Mouse (Mus musculus): ENCODE measurements around the gene 1810043G02Rik.
"Not testable (repeated sequence)": the region's sequence is repeated elsewhere in the genome, so short reads cannot be mapped to it uniquely, and the experiment has no call there.

The 1810043G02Rik gene

DNA sequence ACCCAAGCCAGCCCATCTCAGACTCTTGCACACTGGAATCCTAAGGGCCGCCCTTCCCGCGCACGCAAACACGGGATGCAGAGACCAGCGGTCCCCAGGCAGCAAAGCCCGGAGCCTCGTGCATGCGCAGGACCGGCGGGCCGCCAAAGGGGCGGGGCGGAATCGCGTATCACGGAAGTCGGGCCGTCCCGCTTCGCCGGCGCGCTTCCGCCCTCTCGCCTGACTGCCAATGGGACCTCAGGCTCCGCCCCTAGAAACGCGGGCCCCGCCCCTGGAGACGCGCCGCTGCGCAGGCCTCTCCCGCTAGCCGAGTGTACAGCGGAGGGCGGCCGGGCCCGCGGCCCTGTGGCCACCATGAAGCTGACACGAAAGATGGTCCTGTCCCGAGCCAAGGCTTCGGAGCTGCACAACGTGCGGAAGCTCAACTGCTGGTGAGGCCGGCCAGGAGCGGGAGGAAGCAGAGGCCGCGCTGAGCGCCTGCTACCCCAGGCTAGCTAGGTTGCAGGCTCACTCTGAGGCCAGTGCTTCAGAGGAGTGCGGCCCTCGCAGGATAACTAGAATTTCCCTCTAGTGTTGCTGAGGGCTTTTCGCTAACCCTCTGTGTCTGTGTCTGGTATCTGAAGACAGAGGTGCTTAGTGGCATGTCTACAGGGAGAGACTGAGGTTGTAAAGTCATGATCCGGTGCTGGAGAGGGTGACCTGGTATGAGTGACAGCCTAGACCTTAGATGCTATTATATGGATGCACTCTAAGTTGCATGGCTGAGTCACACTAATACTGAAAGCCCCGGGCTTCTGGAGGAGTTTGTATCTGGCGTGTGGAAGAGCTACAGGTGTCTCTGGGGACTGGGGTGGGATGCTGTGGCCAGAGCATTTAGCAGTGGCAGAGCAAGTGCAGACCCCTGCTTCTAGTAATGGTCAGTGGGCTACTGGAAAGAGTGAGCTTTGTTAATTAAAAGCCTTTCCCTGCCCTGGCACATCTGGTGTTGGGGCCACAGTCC is at the start of gene 1810043G02Rik:
TSS of gene 1810043G02Rik (plus strand) at position 174 of the 1,000 bp plus-strand sequence.
- peak; percentile 99 to 100 for DNase-seq (ENCODE audit: low spot score in 2 of 2)

DNA sequence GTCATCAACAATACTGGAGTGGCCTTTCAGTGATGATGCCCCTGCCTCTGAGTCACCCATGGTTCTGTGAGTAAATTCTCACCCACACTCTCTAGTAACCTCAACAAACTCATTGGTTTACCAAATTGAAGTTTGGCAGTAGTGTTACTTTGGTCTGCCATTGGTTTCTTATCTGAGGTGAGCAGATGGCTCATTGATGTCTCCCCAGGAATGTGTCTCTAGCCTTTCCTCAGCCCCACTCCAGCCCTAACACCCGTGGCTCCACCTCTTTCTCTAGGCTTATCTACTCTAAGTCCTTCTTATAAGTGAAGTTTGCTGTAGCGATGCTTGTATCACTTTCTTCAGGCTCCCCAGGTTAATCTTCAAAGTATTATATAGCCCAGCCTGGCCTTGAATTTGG is 38.6 kb upstream of the 1810043G02Rik start:
- DNase-seq (ENCODE audit: low spot score in 2 of 2), result no peak

DNA sequence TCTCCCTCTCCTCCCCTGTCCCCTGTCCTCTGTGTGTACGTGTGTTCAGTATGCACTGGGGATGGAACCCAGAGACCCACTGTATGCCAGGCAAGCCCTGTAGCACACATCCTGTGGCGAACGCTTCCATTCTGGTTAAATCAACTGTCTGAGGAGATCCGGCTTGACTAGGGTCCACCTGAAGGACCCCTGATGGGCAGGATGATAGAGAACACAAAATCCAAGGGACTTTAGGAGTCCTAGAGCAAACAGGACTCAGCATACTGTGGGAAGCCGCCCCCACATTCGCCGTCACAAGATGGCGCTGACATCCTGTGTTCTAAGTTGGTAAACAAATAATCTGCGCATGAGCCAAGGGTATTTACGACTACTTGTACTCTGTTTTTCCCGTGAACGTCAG is 27.9 kb upstream of the 1810043G02Rik start:
- not testable (repeated sequence) for DNase-seq (ENCODE audit: low spot score in 2 of 2)

DNA sequence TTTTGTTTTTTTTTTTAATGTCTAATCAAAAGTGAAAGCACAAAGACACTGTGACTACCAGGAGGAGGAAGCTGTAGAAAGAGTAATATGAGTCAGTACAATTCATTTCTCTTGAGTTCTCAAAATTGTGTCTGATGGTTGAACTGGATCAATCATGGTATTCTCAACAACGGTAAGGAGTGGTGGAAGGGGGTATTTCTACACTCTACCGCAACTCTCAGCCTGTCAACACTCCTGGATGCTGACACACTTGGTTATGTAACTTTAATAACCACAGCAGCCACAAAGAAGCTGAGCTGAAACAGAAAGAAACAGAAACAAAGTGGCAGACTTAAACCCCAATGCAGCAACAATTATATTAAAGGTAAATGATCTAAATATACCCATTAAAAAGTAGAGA is 15.6 kb upstream of the 1810043G02Rik start:
- DNase-seq (ENCODE audit: low spot score in 2 of 2), result no peak

DNA sequence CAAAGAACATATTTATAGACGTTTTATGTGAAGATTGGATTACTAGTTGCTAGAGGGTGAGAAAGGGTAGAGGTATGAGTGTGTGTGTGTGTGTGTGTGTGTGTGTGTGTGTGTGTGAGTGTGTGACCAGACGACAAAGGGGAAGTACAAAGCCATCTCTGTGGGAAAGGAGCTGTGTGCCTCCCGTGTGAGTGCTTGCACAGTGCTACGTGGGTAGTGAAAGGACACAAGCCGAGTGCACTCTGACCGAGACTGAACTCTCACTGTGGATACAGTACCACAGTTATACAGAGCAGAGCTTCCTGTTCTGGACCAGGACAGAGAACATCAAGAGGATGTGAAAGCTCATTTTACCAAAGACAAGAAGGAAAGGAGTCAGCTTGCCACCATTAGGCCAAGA is 14.4 kb upstream of the 1810043G02Rik start:
- no peak for DNase-seq (ENCODE audit: low spot score in 2 of 2)

DNA sequence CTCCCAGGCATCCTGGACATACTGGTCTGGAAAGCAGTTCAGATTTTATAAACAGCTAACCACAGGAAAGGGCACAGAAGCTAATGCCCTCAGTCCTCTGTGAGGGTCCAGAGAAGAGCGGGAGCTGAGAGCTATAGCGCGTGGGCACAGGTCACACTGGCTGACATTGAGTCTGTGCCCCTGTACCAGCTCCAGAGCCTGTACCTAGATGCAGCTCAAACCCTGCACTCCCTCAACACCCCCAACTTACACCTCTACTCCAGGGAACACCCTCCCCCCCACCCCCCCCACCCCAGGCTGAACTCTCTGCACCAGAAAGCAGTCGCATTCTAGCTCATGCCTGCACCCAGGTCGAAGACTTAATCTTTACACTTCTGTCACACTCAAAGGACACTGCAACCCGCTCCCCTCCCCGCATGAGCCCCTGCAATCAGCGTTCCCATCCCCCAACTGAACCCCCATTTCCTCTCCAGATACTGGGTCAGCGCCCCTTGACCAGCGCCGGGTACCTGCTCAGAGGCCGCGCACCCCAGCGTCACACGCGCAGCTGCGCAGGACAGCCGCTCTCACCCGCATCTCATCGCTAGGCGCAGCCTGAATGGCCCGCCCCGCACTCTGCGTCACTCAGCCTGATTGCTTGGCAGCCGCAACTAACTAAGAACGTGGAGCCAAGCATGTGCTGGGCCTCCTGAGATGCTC is 8.9 kb upstream of the 1810043G02Rik start:
- no peak for DNase-seq (ENCODE audit: low spot score in 2 of 2)

DNA sequence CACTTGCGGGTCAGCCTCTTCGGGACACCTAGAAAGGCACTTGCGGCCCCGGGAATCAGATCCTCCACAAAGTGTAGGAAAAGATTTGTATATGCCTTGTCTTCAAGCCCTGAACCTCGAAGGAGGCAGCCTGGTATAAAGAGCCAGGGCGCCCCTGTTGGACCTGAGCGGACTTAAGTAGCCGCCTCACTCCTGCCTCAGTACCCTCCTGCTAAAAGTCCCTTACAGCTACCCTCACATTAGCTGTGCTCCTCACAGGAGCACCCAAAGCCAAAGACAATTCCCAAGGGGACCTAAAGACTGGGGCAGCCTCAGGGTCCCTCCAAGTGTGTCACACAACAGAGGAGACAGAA is 8.4 kb upstream of the 1810043G02Rik start:
- DNase-seq (ENCODE audit: low spot score in 2 of 2), result no peak

DNA sequence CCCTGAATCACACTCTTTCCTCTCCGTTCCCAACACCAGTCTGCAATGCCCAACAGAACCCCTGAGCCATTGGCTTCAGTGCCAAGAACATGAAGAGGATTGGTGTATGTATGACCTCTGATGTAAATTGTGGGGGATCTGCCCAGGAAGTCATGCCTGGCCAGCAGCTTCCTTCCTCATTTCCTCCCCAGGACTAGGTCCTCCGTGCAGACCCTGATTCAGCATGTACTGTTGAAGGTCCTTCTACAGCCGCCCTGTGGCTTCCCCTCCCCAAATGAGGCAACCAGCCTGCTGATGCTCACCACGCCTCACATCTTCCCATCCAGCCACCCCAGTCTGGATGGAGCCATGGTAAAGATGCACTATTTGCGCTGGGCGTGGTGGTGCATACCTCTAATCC is 7.8 kb upstream of the 1810043G02Rik start, which contains the start of gene Trpm2:
TSS of gene Trpm2 (minus strand) at position 83 of the 400 bp plus-strand sequence.
- no peak for DNase-seq (ENCODE audit: low spot score in 2 of 2)

DNA sequence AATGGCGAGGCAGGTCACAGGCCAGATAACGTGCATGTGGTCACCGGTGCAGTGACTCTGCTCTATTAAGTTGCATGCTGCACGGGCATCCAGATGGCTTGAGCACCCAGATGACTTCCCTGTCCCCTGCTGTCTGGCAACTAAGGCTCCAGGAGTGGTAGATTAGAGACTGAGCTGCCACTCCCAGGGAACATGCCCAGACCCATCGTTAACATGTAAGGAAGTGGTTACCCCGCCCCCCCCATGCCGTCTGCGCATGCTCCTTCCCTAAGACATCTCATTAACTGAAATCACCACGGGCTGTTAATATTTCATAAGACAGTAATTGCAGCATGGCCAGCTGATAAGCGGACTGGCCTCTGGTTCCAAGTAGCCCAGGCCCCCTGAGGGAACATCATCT is 7.1 kb upstream of the 1810043G02Rik start:
- DNase-seq (ENCODE audit: low spot score in 2 of 2), result peak; percentile 58 to 64

DNA sequence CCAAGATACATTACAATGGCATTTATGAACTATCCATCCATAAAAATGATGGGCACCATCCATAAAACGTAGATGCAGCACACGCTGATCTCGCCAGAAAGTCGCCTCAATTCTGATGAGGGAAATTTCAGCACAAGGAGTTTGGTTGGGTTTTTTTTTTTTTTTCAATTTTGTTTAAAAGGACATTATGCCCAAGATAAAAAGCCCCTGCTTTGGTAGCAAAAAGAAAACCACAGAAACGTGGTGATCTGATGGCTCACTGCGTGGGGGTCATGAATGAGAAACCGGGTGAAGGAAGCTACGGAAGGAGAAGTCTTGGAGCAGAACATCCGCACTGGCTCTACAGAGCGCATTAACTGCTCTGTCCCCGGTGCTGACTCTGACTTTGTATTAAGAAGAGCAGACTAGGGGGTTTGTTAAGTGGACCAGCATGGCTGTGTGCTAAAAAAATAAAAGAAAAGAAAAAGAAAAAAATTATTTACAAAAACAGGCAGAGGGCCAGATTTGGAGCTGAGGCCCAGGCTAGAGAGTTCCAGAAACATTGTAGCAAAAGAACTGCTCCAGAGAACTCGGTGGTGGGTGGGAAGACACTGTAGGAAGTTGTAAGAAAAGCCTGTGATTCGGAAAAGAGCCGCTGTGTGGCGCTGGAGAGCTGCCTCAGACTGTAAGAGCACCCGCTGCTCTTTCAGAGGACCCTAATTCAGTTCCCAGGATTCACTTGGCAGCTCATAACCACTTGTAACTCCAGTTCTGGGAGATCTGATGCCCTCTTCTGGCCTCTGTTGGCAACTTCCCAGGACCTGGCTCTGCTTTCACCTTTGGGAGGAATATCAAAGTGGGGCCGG is 6.4 kb upstream of the 1810043G02Rik start:
- no peak for DNase-seq (ENCODE audit: low spot score in 2 of 2)

DNA sequence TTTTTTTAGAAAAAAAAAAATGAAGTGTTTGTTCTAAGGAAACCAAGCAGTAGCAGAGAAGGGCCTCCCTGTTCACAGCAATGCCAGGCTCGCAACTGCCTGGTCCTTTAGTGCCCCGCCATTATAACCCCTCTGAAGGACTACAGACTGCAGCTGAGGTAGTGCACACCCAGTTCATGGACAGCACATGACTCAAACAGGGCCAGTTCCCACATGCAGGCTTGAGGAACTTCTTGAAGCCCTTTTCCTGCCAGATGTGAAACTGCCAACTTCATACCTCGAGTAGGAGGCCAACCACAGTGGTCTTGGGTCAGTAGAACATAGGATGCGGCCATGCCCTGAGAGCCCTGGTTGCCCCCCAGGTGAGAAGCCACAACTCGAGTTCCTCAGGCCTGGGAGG is 4.0 kb upstream of the 1810043G02Rik start:
- no peak for DNase-seq (ENCODE audit: low spot score in 2 of 2)

DNA sequence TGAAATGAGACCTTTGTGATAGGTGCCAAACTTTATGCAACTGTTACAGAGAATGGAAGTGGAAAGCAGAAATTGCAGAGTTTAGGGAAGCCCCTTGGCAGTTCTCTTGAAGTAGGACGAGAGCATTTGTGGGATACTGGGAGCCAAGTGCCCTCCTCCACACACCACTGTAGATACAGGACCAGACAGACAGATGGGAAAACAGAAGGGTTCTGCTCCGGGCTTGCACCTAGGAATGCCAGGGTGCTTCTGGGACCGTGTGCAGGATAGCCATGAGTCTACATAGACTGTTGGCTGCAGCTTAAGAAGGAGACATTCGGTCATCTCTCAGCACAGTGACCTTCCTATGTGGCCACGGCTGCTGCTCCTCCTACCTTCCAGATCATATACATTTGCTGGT is 3.5 kb upstream of the 1810043G02Rik start:
- DNase-seq (ENCODE audit: low spot score in 2 of 2), result no peak

DNA sequence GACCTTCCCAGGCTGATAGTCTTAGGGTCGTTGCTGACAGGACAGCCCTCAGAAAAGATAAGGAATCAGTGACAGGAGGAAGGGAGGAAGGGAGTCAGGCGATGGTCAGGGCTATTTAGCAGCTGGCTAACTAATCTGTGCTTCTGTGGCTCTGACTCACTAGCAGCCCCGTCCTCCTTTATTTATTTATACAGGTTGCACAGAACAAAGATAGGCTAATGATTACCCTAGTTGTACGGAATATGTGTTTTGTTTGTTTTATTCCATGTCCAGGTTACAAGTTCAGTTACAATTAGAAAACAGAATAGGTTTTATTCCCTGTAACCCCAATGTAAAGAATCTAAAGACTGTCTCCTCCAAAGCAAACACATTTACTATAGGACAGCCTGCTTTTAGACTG is 2.7 kb upstream of the 1810043G02Rik start:
- DNase-seq (ENCODE audit: low spot score in 2 of 2), result no peak

DNA sequence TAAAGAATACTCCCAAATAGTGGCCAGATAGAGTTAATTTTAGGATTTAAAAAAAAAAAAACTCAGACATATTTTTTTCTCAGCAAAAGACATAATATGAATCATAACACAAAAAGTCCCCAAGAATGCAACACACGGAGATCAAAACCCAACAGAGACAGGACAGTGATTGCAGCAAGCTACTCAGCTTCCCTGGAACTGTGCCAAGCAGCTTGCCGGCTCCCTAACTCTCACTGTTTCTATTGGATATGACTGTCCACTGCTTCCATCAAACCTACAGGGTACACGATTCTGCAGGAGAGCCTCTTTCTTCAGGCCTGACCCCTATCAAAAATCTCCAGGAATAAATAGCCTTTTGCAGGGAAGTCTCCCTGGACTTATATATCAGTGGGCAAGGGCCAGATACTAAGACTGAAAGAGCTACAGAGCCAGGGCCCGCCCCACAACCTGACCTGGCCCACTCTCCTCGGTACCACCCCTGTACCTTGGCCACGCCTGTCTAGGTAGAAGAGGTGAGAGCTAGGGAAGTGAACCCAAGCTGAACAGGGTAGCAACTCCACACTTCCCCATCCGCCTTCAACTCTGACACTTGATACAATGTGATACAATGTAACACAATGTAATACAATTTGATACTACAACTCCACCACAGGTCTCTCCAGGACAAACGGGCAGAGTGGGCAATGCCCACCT is 1.7 kb upstream of the 1810043G02Rik start:
- no peak for DNase-seq (ENCODE audit: low spot score in 2 of 2)

DNA sequence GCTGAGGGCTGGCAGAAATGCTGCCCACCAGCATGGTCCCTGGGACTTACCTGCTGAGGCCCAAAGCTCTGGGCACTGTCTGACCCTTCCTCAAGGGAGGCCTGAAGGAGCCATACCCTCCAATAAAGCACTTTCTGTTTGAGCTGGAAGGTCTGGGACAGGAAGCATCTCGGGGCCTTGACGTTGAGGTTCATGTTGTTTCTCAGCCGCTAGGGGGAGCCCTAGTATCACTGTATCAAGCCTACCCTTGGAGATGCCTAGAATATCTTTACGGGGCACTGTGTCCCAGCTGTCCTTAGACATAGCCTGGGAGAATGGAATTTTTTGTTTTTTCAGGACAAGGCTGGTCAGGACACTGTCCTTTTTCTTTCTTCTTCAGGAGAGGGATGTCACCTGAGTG is 6.3 kb downstream of the 1810043G02Rik start:
- DNase-seq (ENCODE audit: low spot score in 2 of 2), result peak; percentile 43 to 48

DNA sequence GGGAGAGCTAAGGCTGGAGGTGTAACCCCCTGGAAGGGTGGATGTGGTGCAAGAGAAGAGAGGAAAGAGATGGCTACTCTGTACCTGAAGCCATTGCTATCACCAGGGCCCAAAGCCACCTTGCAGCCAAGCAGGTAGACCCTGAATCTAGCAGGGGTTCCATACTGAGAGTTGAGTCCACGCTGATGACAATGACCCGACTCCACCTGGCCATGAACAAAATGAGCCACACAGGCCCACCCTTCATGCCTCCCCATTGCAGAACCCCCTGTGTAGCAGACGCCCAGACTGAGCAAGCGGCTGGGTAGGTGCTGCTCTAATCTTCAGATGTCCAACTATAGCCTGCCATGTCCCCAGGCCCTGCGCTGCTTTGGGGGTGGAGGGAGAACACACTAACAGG is 7.5 kb downstream of the 1810043G02Rik start:
- DNase-seq (ENCODE audit: low spot score in 2 of 2), result no peak

DNA sequence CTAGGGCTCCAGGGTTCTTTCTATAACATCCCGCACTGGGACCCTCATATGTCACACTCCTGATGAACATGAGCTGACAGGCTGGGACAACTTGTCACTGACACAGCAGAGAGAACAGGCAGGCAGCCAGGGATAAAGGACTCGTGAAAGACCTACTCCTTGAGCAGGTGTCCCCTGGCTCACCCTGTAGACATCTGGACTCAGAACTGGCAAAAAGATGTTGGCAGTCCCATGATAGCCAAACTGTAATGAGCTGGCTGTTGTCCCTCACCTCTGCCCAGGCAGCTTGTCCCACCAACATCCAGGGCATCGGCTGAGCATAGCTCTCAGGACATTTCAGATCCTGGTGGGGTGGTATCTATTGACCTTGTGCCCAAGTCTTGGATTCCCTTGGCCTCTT is 17.3 kb downstream of the 1810043G02Rik start:
- DNase-seq (ENCODE audit: low spot score in 2 of 2), result no peak

DNA sequence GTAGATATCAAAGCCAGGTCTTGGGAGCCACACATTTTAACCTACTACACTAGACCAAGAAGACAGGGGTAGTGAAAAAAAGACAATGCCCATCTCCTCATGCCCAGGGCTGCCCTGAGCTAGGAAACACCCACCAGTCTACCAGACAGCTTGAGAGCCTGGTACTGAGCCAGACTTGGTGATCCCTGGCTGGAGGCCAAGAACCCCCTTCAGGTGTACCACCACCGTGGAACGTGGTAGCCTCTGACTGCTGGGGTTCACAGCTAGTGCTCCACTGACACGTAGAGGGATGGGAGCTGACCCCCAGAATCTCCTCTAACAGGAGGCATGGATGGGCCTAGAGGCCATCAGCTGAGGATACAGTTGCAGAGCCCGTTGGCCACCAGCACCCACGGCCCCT is 21.9 kb downstream of the 1810043G02Rik start:
- no peak for DNase-seq (ENCODE audit: low spot score in 2 of 2)

DNA sequence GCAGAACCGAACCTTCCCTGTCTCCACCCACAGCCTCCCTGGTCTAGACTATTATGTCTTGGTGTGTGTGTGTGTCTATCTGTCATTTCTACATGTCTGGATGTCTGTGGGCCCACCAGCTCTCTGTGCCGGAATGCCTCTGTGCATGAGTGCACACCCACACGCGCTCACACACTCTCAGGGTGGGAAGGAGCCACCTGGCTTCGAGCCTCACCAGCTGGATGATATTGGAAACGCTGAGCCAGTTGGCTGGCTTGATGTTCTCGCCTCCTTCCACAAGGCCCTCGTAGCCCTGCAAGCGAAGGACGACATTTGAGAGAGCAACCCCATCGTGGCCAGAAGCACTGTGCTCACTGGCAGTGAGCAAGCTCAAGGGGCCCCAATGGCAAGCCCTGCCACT is 23.5 kb downstream of the 1810043G02Rik start:
- no peak for DNase-seq (ENCODE audit: low spot score in 2 of 2)

DNA sequence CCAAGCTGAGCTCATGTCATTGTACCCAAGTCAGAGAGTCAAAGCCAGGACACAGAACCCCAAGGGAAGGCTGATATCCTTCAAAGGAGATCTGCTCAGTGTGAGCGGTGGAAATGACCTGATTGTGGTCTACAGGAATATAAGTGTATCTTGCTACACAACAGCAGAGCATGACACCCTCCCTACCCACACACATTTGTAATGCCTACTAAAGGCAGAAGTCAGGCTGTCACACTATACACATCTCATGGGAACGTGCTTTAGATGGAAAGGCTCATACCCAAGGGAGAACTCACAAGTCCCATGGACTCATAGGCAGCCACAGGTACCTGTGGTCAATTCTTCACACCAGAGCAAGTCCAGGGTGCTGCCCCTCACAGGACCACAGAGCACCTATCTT is 24.0 kb downstream of the 1810043G02Rik start:
- no peak for DNase-seq (ENCODE audit: low spot score in 2 of 2)

DNA sequence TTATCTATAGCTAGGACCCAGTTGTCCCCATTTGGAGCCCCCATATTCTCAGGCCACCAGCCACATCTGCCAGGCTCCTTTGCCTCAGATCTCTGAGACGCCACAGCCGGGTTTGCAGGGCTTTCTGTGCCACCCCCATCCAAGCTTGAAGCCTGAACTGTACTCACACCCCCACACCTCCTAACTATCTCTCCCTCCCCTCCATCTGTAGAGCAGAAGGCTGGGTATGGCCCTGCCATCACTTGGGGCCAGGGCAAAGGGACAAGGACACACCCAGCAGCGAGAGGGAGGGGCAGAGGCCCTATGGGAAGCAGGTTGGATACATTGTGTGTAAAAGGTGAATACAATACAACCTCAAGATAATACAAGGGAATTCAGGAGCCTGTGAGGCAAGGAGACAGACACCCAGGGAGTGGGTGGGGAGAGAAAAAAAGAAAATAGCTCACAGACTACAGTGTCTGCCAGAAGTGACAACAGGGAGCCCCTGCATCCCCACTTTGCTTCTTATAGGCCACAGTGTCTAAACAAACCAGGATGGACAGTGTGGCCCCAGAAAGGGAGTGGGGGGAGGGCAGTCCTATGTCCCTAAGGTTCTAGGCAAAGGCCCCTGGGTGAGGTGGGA is 26.3 kb downstream of the 1810043G02Rik start:
- DNase-seq (ENCODE audit: low spot score in 2 of 2), result no peak
